Mouse (Mus musculus): ENCODE results near the gene Ate1. TPM values are rescaled to one million over a fixed set of nuclear protein-coding genes. Genes with fewer than 3 reads are reported as not detected.

Gene Ate1
- polyA plus RNA-seq (2015; fragmentation: Illumina TruSeq; extraction: RNeasy Lipid Tissue Mini Kit (QIAGEN cat#74804); ENCODE audit: insufficient read depth, low replicate concordance) = 43.2 TPM

DNA sequence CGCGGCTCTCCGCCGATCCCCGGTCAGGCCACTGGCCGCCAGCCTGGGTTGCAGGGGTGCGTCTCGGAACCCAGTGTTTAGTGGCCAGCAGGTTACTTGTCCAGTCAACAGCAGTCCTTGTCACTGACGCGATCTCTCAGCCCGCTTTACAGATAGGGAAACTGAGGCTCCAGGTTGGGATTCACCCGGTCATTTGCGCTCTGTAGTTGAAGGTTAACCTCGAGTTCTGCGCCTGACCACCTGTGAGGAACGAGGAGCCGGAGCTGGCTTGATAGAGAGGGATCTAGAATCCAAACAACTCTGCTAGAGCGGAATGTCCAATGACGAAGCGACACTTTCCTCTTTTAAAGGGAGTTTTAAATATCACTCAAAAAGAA lies at the start of gene Ate1:
Gene Ate1, minus strand, starts transcription at position 321 of the 377 bp plus-strand sequence.

Other genes with a start within 250 kb of the Ate1 start
- 168 TPM for gene Nsmce4a, start 52.7 kb upstream of the Ate1 start, polyA plus RNA-seq (2015; fragmentation: Illumina TruSeq; extraction: RNeasy Lipid Tissue Mini Kit (QIAGEN cat#74804); ENCODE audit: insufficient read depth, low replicate concordance)
- 3.2 TPM for gene Tacc2, start 57.1 kb upstream of the Ate1 start, polyA plus RNA-seq (2015; fragmentation: Illumina TruSeq; extraction: RNeasy Lipid Tissue Mini Kit (QIAGEN cat#74804); ENCODE audit: insufficient read depth, low replicate concordance)